Mouse (Mus musculus) ES-E14 (cell line): ENCODE data around the gene Dnm1. TPM values are rescaled to one million over a fixed set of nuclear protein-coding genes. Genes with fewer than 3 reads are reported as not detected.

Experiments used
- DNase-seq: peaks from one replicate; pipeline ENCODE4 v3.0.0-alpha.2; 2013; ENCODE audit warnings: low read depth, low spot score
- H3K27ac ChIP-seq: 2 replicates; pipeline ENCODE4 v1.5.1; 2012; ENCODE audit warnings: low read depth, mild to moderate bottlenecking, low read length, moderate library complexity, mixed read lengths; ENCODE audit not compliant: poor library complexity, insufficient read depth, severe bottlenecking
- H3K36me3 ChIP-seq: 2 replicates; pipeline ENCODE4 v1.6.1; 2012; ENCODE audit warnings: mild to moderate bottlenecking, low read length, moderate library complexity, mixed read lengths; ENCODE audit not compliant: control insufficient read depth, poor library complexity, insufficient read depth, severe bottlenecking
- H3K4me1 ChIP-seq, 2 experiments: fragments of 150-350 bp in 1 of 2; sonication (generic) in 1 of 2; 2 replicates each; pipeline ENCODE4 v1.6.1; 2012; ENCODE audit warnings: low read length in 2 of 2, mild to moderate bottlenecking in 1 of 2, mixed read lengths in 1 of 2; ENCODE audit not compliant: control insufficient read depth in 2 of 2, insufficient read depth in 2 of 2, poor library complexity in 1 of 2
- H3K4me3 ChIP-seq, 2 experiments: fragments of 150-350 bp in 1 of 2; sonication (generic) in 1 of 2; 2 replicates each; pipeline ENCODE4 v1.5.1; 2012; ENCODE audit warnings: low read length in 2 of 2, low read depth in 1 of 2, mild to moderate bottlenecking in 1 of 2, mixed read lengths in 1 of 2; ENCODE audit not compliant: insufficient read depth in 1 of 2, poor library complexity in 1 of 2, severe bottlenecking in 1 of 2
- H3K9ac ChIP-seq: 2 replicates; pipeline ENCODE4 v1.6.1; 2012; ENCODE audit warnings: low read depth, mild to moderate bottlenecking, low read length, mixed read lengths; ENCODE audit not compliant: poor library complexity, insufficient read depth, severe bottlenecking
- H3K9me3 ChIP-seq: fragments of 150-350 bp; sonication (generic); 2 replicates; pipeline ENCODE4 v1.6.1; 2012; ENCODE audit warnings: low read depth, mild to moderate bottlenecking, low read length; ENCODE audit not compliant: control insufficient read depth, insufficient read depth
- CHD2 ChIP-seq: IDR thresholded peaks from 2 replicates; pipeline ENCODE4 v1.6.1; 2014; ENCODE audit warnings: mild to moderate bottlenecking, low read depth, low read length, inconsistent platforms
- HCFC1 ChIP-seq: IDR thresholded peaks from 2 replicates; pipeline ENCODE4 v1.6.1; 2012; ENCODE audit warnings: low read length, inconsistent platforms, borderline replicate concordance; ENCODE audit not compliant: insufficient read depth
- MAFK ChIP-seq: IDR thresholded peaks from 2 replicates; pipeline ENCODE4 v1.6.1; 2014; ENCODE audit warnings: mild to moderate bottlenecking, low read depth, low read length, inconsistent platforms; ENCODE audit not compliant: insufficient read depth
- ZC3H11A ChIP-seq: IDR thresholded peaks from 2 replicates; pipeline ENCODE4 v1.6.1; 2012; ENCODE audit warnings: low read depth, mild to moderate bottlenecking, inconsistent platforms, low read length, borderline replicate concordance
- ZNF384 ChIP-seq: IDR thresholded peaks from 2 replicates; pipeline ENCODE4 v1.6.1; 2012; ENCODE audit warnings: low read depth, low read length, inconsistent platforms
- in situ Hi-C, 2 experiments: fragments of 600-800 bp; cut with MboI; formaldehyde crosslinking; loops; one replicate each; pipeline ENCODE4 v1.15.1; 2025; ENCODE audit warnings: low sequenced_read_pairs in 2 of 2, inconsistent platforms in 1 of 2; ENCODE audit not compliant: unreplicated experiment in 2 of 2
- total RNA-seq: library from RNA; depleted of rRNA; stranded (reverse); fragments of 300-350 nt; gene quantifications from 2 replicates; pipeline ENCODE4 v1.2.3, GENCODE M21; 2012

The Dnm1 gene
- total RNA-seq, 1 experiment: 1.5 TPM

DNA sequence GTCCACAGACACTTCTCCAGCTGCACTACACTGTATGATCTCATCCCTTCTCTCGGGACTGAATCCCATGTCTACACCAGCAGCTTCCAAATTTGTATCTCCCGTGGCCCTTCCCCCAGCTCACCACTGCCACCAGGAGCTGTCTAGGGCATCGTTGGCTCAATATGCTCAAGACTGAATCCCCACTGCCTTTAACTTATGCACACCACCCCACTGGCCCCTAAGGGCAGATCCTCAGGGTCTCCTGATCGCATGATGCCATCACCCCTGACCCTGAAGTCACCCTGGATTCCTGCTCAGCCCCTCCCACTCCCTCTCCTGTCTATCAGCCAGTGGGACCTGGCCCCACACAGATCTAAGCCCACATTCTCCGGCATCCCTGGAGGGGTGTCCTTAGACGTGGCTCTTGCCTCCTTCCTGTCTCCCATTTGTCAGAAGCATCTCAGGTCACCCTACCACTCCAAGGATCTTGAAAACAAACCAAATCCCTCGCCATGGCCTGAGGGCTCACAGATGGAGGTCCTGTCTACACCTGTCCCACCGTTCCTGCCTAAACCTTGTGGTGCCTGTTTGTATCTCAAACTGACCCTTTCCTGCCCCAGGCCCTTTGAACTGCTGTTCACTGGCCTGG is 3.4 kb downstream of the Dnm1 start:
- Histone ChIP-seq H3K4me1 (peaks cover 6 to 40% of the 10 kb centered on the region in 2 experiments; a peak in 3 of 4 replicates), H3K9ac (no peak overlapping the region)
- no peak for TF ChIP-seq MAFK
- TF ChIP-seq HCFC1: no peak
- TF ChIP-seq ZC3H11A: no peak

DNA sequence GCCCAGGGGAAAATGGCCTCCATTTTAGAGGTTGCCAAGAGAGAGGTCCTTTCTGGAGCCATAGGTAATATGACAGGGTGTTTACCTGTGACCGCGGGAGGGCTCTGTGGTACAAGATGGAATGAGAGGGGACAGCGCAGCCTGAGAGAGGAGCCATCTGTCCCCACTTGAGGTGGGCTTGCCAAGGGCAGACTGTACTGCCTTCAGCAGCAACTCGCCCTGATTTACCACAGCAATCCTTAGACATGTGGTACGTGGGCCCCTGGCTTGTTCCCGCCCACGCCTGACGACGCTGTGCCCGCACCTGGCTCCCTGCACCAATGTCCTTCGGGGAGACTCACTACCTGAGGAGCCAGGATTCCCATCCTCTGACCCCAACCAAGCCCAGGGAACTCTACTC is 4.8 kb downstream of the Dnm1 start:
- no peaks in the 10 kb centered on the region for H3K9me3 ChIP-seq
- TF ChIP-seq CHD2: no peak
- no peak for TF ChIP-seq ZNF384
- no peak for TF ChIP-seq ZC3H11A
- TF ChIP-seq HCFC1: no peak
- no peak for TF ChIP-seq MAFK
- no peak overlapping the region for H3K9ac ChIP-seq
- no peaks in the 10 kb centered on the region for H3K36me3 ChIP-seq
- peaks cover 6 to 40% of the 10 kb centered on the region in 2 experiments; a peak in 3 of 4 replicates for H3K4me1 ChIP-seq
- H3K4me3 ChIP-seq: no peak overlapping the region
- DNase-seq: no peak
- no peak overlapping the region for H3K27ac ChIP-seq
- in situ Hi-C loops: no loop called here

More for the DNA sequence above, 3.4 kb downstream of the Dnm1 start:
- H3K4me3 ChIP-seq: no peak overlapping the region
- no peaks in the 10 kb centered on the region for H3K9me3 ChIP-seq
- H3K27ac ChIP-seq: no peak overlapping the region
- no peak for DNase-seq
- H3K36me3 ChIP-seq: no peaks in the 10 kb centered on the region
- in situ Hi-C loops: no loop called here

DNA sequence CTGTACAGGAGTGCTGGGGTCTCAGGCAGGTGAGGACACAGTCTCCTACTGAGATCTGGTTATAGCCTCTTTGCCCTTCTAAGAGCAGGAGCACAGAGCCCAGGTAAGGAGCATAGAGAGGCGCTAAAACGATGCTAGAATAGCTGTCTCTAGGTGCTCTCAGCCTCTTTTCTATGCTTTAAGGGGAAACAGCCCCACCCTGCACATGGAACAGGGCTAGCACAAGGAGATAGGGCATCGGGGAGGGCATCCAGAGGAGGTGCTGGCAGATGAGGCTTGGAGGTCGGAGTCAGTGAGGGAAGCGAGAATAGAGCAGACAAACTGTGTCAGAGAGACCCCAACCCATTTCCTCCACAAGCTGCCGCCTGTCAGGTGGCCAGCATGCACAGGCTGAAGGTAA is 6.1 kb downstream of the Dnm1 start:
- in situ Hi-C loops: no loop called here
- Histone ChIP-seq H3K36me3 (no peaks in the 10 kb centered on the region), H3K4me1 (peaks cover 6 to 35% of the 10 kb centered on the region in 2 experiments; a peak in 3 of 4 replicates), H3K4me3 (no peak overlapping the region), H3K27ac (no peak overlapping the region), H3K9me3 (no peaks in the 10 kb centered on the region), H3K9ac (no peak overlapping the region)
- TF ChIP-seq ZC3H11A (no peak), CHD2 (no peak), MAFK (no peak), HCFC1 (no peak), ZNF384 (no peak)
- no peak for DNase-seq

DNA sequence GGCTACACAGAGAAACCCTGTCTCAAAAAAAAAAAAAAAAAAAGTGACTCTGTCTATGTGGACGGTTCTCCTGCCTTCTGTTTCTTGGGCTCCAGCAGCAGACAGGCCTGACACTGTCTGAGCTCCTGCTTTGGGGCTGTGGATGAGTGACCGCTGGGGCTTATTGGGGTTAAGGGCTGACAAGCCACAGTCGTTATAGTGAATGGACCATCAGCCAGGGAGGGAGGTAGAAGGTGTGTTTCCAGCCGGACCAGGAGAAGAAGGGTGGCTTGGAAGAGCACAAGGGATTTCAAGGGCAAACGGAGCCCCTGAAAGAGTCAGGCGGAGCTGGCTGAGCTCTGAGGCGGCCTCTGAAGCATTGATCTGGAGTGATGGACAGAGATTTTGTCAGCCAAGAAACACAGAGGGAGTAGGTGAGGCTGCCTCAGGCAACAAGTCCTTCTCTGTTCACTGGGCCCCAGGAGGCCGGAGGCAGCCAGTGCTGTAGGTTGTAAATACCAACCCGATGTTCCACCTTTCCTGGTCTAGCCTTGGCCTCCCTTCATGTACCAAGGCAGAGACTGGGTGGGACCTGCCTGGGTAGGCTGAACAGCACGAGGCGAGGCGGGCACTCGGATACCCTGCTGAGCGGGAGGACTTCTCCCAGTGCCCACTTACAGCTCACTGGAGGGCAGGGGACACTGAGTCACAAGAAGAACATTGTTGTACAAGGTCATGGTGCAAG is 8.4 kb downstream of the Dnm1 start:
- no peaks in the 10 kb centered on the region for H3K36me3 ChIP-seq
- H3K9me3 ChIP-seq: no peaks in the 10 kb centered on the region
- no peak overlapping the region for H3K27ac ChIP-seq
- no peak overlapping the region for H3K4me3 ChIP-seq
- DNase-seq: no peak
- H3K9ac ChIP-seq: no peak overlapping the region
- TF ChIP-seq HCFC1 (no peak), CHD2 (no peak), MAFK (no peak)
- in situ Hi-C loops: no loop called here
- peaks cover 0 to 15% of the 10 kb centered on the region in 2 experiments; a peak in 2 of 4 replicates for H3K4me1 ChIP-seq
